Mouse (Mus musculus) liver, postnatal 0 days (tissue): Measurements from ENCODE around the gene Plxna4.

Experiments
- CTCF ChIP-seq: sonication (generic); IDR thresholded peaks from 2 replicates; pipeline ENCODE4 v1.5.1; 2016; ENCODE audit warnings: antibody characterized with exemption, low read depth
- EP300 ChIP-seq: IDR thresholded peaks from 2 replicates; pipeline ENCODE4 v1.6.1; 2016; ENCODE audit warnings: antibody characterized with exemption, low read depth, mild to moderate bottlenecking

GRCm38 (mm10) chr6:32109207-32109606, 478.8 kb downstream of the Plxna4 start:
- no peak for TF ChIP-seq CTCF
- TF ChIP-seq EP300: no peak
